In the genomic region with DNA sequence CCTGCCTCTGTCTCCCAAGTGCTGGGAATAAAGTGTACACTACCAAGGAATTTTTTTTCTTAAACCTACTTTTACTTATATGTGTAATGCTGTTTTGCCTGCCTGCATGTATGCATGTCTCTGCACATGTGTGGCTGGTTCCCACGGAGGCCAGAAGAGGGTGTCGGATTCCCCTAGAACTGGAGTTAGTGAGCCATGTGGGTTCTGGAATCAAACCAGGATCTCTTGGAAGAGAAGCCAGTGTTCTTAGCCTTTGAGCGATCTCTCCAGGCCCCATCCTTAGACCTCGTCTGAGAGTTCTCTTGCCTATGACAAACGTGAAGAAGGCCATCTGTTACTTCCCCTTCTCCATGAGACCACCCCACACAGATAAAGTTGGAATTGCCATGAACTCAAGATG, we compare ENCODE assay signal across 17 mouse cellular contexts. TPM values are rescaled to one million over a fixed set of nuclear protein-coding genes. Genes with fewer than 3 reads are reported as not detected.
"Had no signal": no experiment of that assay in that cellular context is flagged by ENCODE, and none has a peak within 500 bp of the region (broad histone marks: within the 10 kb centered on the region; RNA-seq: fewer than 3 reads in every experiment).

No protein-coding gene starts in this region.

- H3K9me3 ChIP-seq: hindbrain, embryonic 15.5 days; limb, embryonic 10.5 days; liver, embryonic 13.5 days; megakaryocyte, embryonic 14.5 days; midbrain, embryonic 15.5 days; neural tube, embryonic 12.5 days had no signal

- H3K27me3 ChIP-seq: hindbrain, embryonic 15.5 days; liver, embryonic 13.5 days; midbrain, embryonic 15.5 days; neural tube, embryonic 12.5 days had no signal

- H3K36me3 ChIP-seq: hindbrain, embryonic 15.5 days; limb, embryonic 10.5 days; liver, embryonic 13.5 days; midbrain, embryonic 15.5 days; neural tube, embryonic 12.5 days had no signal

- ATAC-seq: intestine, embryonic 16.5 days; liver, postnatal 0 days; midbrain, embryonic 15.5 days had no signal

- DNase-seq: liver, embryonic 13.5 days; liver, postnatal 0 days; lung, postnatal 10 days; right cerebral cortex, postnatal 25 days; thymus, postnatal 36 days had no signal

- H3K27ac ChIP-seq: hindbrain, embryonic 15.5 days; limb, embryonic 10.5 days; liver, embryonic 13.5 days; macrophage; midbrain, embryonic 15.5 days; neural tube, embryonic 12.5 days had no signal

- H3K4me3 ChIP-seq: hindbrain, embryonic 15.5 days; limb, embryonic 10.5 days; liver, embryonic 13.5 days; megakaryocyte, embryonic 14.5 days; midbrain, embryonic 15.5 days; neural tube, embryonic 12.5 days had no signal

- H3K4me2 ChIP-seq: hindbrain, embryonic 15.5 days; liver, embryonic 13.5 days; midbrain, embryonic 11.5 days; midbrain, embryonic 15.5 days; neural tube, embryonic 12.5 days had no signal

- H3K4me1 ChIP-seq: hindbrain, embryonic 15.5 days; liver, embryonic 13.5 days; megakaryocyte, embryonic 14.5 days; midbrain, embryonic 15.5 days; neural tube, embryonic 12.5 days had no signal

- H3K9ac ChIP-seq: hindbrain, embryonic 15.5 days; liver, embryonic 13.5 days; liver, postnatal 0 days; midbrain, embryonic 15.5 days; neural tube, embryonic 12.5 days had no signal

RNA-seq across cellular contexts. Expression of gene 1700013F07Rik, which starts 58.5 kb away (rescaled TPM):
- total RNA-seq: monocyte, adult 5-6 weeks; neutrophil, adult 5-6 weeks had no signal
- polyA plus RNA-seq: intestine, embryonic 16.5 days; large intestine, adult 2 months; liver, embryonic 13.5 days; liver, postnatal 0 days; macrophage; neural tube, embryonic 12.5 days; small intestine, adult 2 months had no signal
